Mouse (Mus musculus) forebrain, embryonic 14.5 days (tissue): ENCODE measurements at regions not wholly inside any gene's neighbourhood (a gene's known extent, or its start where the extent isn't known, plus 50 kb on each side); places are given as distances from the start of the nearest gene placed in this dataset.
"Not testable (repeated sequence)": the region's sequence is repeated elsewhere in the genome, so short reads cannot be mapped to it uniquely, and the experiment has no call there.

Source experiments
- ATAC-seq: fragments of 200-750 bp; cut with Nextera tagmentation; 2 replicates; pipeline ENCODE4 v1.8.0; 2017; ENCODE audit warnings: mild to moderate bottlenecking, moderate library complexity
- DNase-seq: peaks from one replicate; pipeline ENCODE4 v3.0.0-alpha.2; 2015; ENCODE audit warnings: low spot score
- H3K27ac ChIP-seq: fragments of 300-500 bp; sonication (generic); 2 replicates; pipeline ENCODE4 v1.5.1; 2014; ENCODE audit warnings: low read depth, mild to moderate bottlenecking, control low read depth, low read length, moderate library complexity
- H3K27me3 ChIP-seq: fragments of 300-500 bp; sonication (generic); replicated peaks from 2 replicates; pipeline ENCODE4 v1.6.1; 2014; ENCODE audit warnings: low read length, control low read depth, mixed read lengths; ENCODE audit not compliant: control insufficient read depth, insufficient read depth
- H3K36me3 ChIP-seq: fragments of 300-500 bp; sonication (generic); 2 replicates; pipeline ENCODE4 v1.6.1; 2014; ENCODE audit warnings: low read length, control low read depth; ENCODE audit not compliant: control insufficient read depth, insufficient read depth
- H3K4me1 ChIP-seq: fragments of 300-500 bp; sonication (generic); 2 replicates; pipeline ENCODE4 v1.6.1; 2014; ENCODE audit warnings: antibody characterized with exemption, low read length, control low read depth; ENCODE audit not compliant: control insufficient read depth, insufficient read depth
- H3K4me2 ChIP-seq: fragments of 300-500 bp; sonication (generic); 2 replicates; pipeline ENCODE4 v1.6.1; 2014; ENCODE audit warnings: mild to moderate bottlenecking, control low read depth, low read length
- H3K4me3 ChIP-seq: fragments of 300-500 bp; sonication (generic); 2 replicates; pipeline ENCODE4 v1.5.1; 2014; ENCODE audit warnings: low read depth, low read length, control low read depth
- H3K9ac ChIP-seq: fragments of 300-500 bp; sonication (generic); 2 replicates; pipeline ENCODE4 v1.6.1; 2014; ENCODE audit warnings: mild to moderate bottlenecking, low read length, control low read depth, moderate library complexity
- H3K9me3 ChIP-seq: fragments of 300-500 bp; sonication (generic); replicated peaks from 2 replicates; pipeline ENCODE4 v1.6.1; 2016; ENCODE audit warnings: low read length, control low read depth, mixed read lengths; ENCODE audit not compliant: control insufficient read depth
- WGBS: fragments of 180-500 bp; shearing (Covaris S2); extraction: QIAGEN DNeasy Blood & Tissue Kit; methylation state at CpG from one replicate; pipeline ENCODE4 v1.1.7; 2014; 5-methylcytosine and 5-hydroxymethylcytosine counted together

GRCm38 (mm10) chrX:93059533-93059932, 226.7 kb upstream of the Arx start:
- Histone ChIP-seq H3K9me3 (no peaks in the 10 kb centered on the region), H3K36me3 (no peaks in the 10 kb centered on the region), H3K4me2 (no peak overlapping the region), H3K9ac (no peak overlapping the region), H3K4me3 (no peak overlapping the region), H3K27ac (no peak overlapping the region), H3K4me1 (no peaks in the 10 kb centered on the region), H3K27me3 (no peaks in the 10 kb centered on the region)
- DNase-seq (no peak), ATAC-seq (no peak)
- WGBS: 76% methylated on average over 4 of the region's 4 CpGs

GRCm38 (mm10) chrX:93068884-93069283, 217.4 kb upstream of the Arx start:
- ATAC-seq (no peak), DNase-seq (peak; percentile 13)
- H3K4me1 ChIP-seq: no peaks in the 10 kb centered on the region
- no peaks in the 10 kb centered on the region for H3K27me3 ChIP-seq
- H3K27ac ChIP-seq: no peak overlapping the region
- H3K4me3 ChIP-seq: no peak overlapping the region
- no peaks in the 10 kb centered on the region for H3K36me3 ChIP-seq
- WGBS: 43% methylated on average over 7 of the region's 7 CpGs
- H3K9me3 ChIP-seq: no peaks in the 10 kb centered on the region
- no peak overlapping the region for H3K9ac ChIP-seq
- H3K4me2 ChIP-seq: peak overlapping the region; percentile 24; the same call in 1 of the 2 replicates

GRCm38 (mm10) chrX:93069569-93070289, 216.5 kb upstream of the Arx start:
- Histone ChIP-seq H3K27ac (peak overlapping the region; percentile 39; the same call in 1 of the 2 replicates), H3K4me1 (no peaks in the 10 kb centered on the region), H3K4me3 (no peak overlapping the region), H3K36me3 (no peaks in the 10 kb centered on the region), H3K27me3 (no peaks in the 10 kb centered on the region), H3K9me3 (no peaks in the 10 kb centered on the region), H3K9ac (no peak overlapping the region), H3K4me2 (peak overlapping the region; percentile 38)
- DNase-seq (peak; percentile 92), ATAC-seq (peak; percentile 83)
- WGBS: 19% methylated on average over 13 of the region's 13 CpGs

GRCm38 (mm10) chrX:93070290-93070611, 216.0 kb upstream of the Arx start:
- Histone ChIP-seq H3K27me3 (no peaks in the 10 kb centered on the region), H3K36me3 (no peaks in the 10 kb centered on the region), H3K9me3 (no peaks in the 10 kb centered on the region), H3K4me2 (peak overlapping the region; percentile 38), H3K9ac (no peak overlapping the region), H3K27ac (0 out of 2 replicates have a peak overlapping the region, but pooled peaks have one; percentile 39), H3K4me3 (no peak overlapping the region), H3K4me1 (no peaks in the 10 kb centered on the region)
- DNase-seq: peak; percentile 79
- ATAC-seq: peak; percentile 90
- 36% methylated on average over 5 of the region's 5 CpGs for WGBS

- WGBS: 23% methylated on average over 3 of the region's 3 CpGs
- no peak overlapping the region for H3K9ac ChIP-seq
- H3K4me2 ChIP-seq: no peak overlapping the region
- no peak overlapping the region for H3K4me3 ChIP-seq
- no peaks in the 10 kb centered on the region for H3K9me3 ChIP-seq
- DNase-seq (no peak), ATAC-seq (no peak)
- H3K36me3 ChIP-seq: no peaks in the 10 kb centered on the region
- no peak overlapping the region for H3K27ac ChIP-seq
- H3K27me3 ChIP-seq: no peaks in the 10 kb centered on the region
- no peaks in the 10 kb centered on the region for H3K4me1 ChIP-seq
These were observed 197.3 kb upstream of the Arx start for GRCm38 (mm10) chrX:93088976-93089375.

- H3K36me3 ChIP-seq: no peaks in the 10 kb centered on the region
- no peak for DNase-seq
- 51% methylated on average over 2 of the region's 2 CpGs for whole genome bisulfite sequencing
These were observed 188.7 kb upstream of the Arx start for GRCm38 (mm10) chrX:93097551-93097950.

GRCm38 (mm10) chrX:93107930-93108567, 178.2 kb upstream of the Arx start:
- Histone ChIP-seq H3K27me3 (no peaks in the 10 kb centered on the region), H3K4me3 (no peak overlapping the region), H3K4me2 (no peak overlapping the region), H3K9ac (no peak overlapping the region; the same call in 1 of the 2 replicates), H3K27ac (no peak overlapping the region), H3K9me3 (no peaks in the 10 kb centered on the region), H3K4me1 (no peaks in the 10 kb centered on the region), H3K36me3 (no peaks in the 10 kb centered on the region)
- 44% methylated on average over 4 of the region's 4 CpGs for WGBS
- ATAC-seq (peak; percentile 80), DNase-seq (peak; percentile 69)

More at GRCm38 (mm10) chrX:93097551-93097950, 188.7 kb upstream of the Arx start:
- ATAC-seq: no peak
- Histone ChIP-seq H3K9ac (no peak overlapping the region), H3K4me3 (no peak overlapping the region), H3K4me2 (no peak overlapping the region), H3K27me3 (no peaks in the 10 kb centered on the region), H3K27ac (no peak overlapping the region), H3K4me1 (no peaks in the 10 kb centered on the region), H3K9me3 (no peaks in the 10 kb centered on the region)

- H3K4me2 ChIP-seq, H3K36me3 ChIP-seq, H3K9ac ChIP-seq, DNase-seq, ATAC-seq, H3K4me1 ChIP-seq, H3K27ac ChIP-seq, H3K4me3 ChIP-seq, H3K9me3 ChIP-seq, H3K27me3 ChIP-seq: not testable (repeated sequence)
These were observed 131.9 kb upstream of the Arx start for GRCm38 (mm10) chrX:93154367-93154766.

- Histone ChIP-seq H3K27ac (no peak overlapping the region), H3K4me1 (no peaks in the 10 kb centered on the region), H3K36me3 (no peaks in the 10 kb centered on the region), H3K4me3 (no peak overlapping the region), H3K27me3 (no peaks in the 10 kb centered on the region), H3K4me2 (no peak overlapping the region), H3K9me3 (no peaks in the 10 kb centered on the region), H3K9ac (no peak overlapping the region)
- ATAC-seq (no peak), DNase-seq (no peak)
These were observed 127.1 kb upstream of the Arx start for GRCm38 (mm10) chrX:93159105-93159504.
